Mouse (Mus musculus): Measurements from ENCODE around the gene Nckap5. TPM values are rescaled to one million over a fixed set of nuclear protein-coding genes. Genes with fewer than 3 reads are reported as not detected.

The Nckap5 gene
- total RNA-seq, 2 experiments from 2014 or later, result 8.1 to 9.4 TPM

GRCm38 (mm10) chr1:126660098-126660999 is 170.2 kb downstream of the Nckap5 start:
- intact Hi-C loops (cut with DNase I), result no loop called here

GRCm38 (mm10) chr1:126658731-126659130 is 171.9 kb downstream of the Nckap5 start:
- DNase-seq (ENCODE audit: extremely low spot score in 1 of 2, low spot score in 2 of 2), result no peak
- intact Hi-C loops (cut with DNase I), result no loop called here

More at GRCm38 (mm10) chr1:126660098-126660999, 170.2 kb downstream of the Nckap5 start:
- peak in 1 of 2 experiments; percentile 28 for DNase-seq (ENCODE audit: extremely low spot score in 1 of 2, low spot score in 2 of 2)

GRCm38 (mm10) chr1:126656246-126656645 is 174.4 kb downstream of the Nckap5 start:
- DNase-seq (ENCODE audit: extremely low spot score in 1 of 2, low spot score in 2 of 2), result peak; percentile 23 to 74
- intact Hi-C loops (cut with DNase I), result no loop called here

- intact Hi-C loops (cut with DNase I), result no loop called here
- no peak for DNase-seq (ENCODE audit: extremely low spot score in 1 of 2, low spot score in 2 of 2)
Measured at GRCm38 (mm10) chr1:126652085-126652484, 178.5 kb downstream of the Nckap5 start.

- intact Hi-C loops (cut with DNase I), result no loop called here
- no peak for DNase-seq (ENCODE audit: extremely low spot score in 1 of 2, low spot score in 2 of 2)
Measured at GRCm38 (mm10) chr1:126650806-126651205, 179.8 kb downstream of the Nckap5 start.

GRCm38 (mm10) chr1:126642751-126643150 is 187.8 kb downstream of the Nckap5 start:
- DNase-seq (ENCODE audit: extremely low spot score in 1 of 2, low spot score in 2 of 2), result no peak

GRCm38 (mm10) chr1:126639463-126639862 is 191.1 kb downstream of the Nckap5 start:
- DNase-seq (ENCODE audit: extremely low spot score in 1 of 2, low spot score in 2 of 2), result no peak
- intact Hi-C loops (cut with DNase I), result no loop called here

More at GRCm38 (mm10) chr1:126642751-126643150, 187.8 kb downstream of the Nckap5 start:
- intact Hi-C loops (cut with DNase I), result no loop called here

GRCm38 (mm10) chr1:126637515-126637914 is 193.1 kb downstream of the Nckap5 start:
- intact Hi-C loops (cut with DNase I), result no loop called here
- DNase-seq (ENCODE audit: extremely low spot score in 1 of 2, low spot score in 2 of 2), result no peak

GRCm38 (mm10) chr1:126626206-126626605 is 204.4 kb downstream of the Nckap5 start:
- DNase-seq (ENCODE audit: extremely low spot score in 1 of 2, low spot score in 2 of 2), result no peak
- intact Hi-C loops (cut with DNase I), result no loop called here

- DNase-seq (ENCODE audit: extremely low spot score in 1 of 2, low spot score in 2 of 2), result no peak
Measured at GRCm38 (mm10) chr1:126622036-126622435, 208.6 kb downstream of the Nckap5 start.

GRCm38 (mm10) chr1:126617464-126618041 is 213.0 kb downstream of the Nckap5 start:
- no peak for DNase-seq (ENCODE audit: extremely low spot score in 1 of 2, low spot score in 2 of 2)

More at GRCm38 (mm10) chr1:126622036-126622435, 208.6 kb downstream of the Nckap5 start:
- intact Hi-C loops (cut with DNase I), result no loop called here

GRCm38 (mm10) chr1:126616964-126617363 is 213.6 kb downstream of the Nckap5 start:
- DNase-seq (ENCODE audit: extremely low spot score in 1 of 2, low spot score in 2 of 2), result no peak
- intact Hi-C loops (cut with DNase I), result no loop called here

More at GRCm38 (mm10) chr1:126617464-126618041, 213.0 kb downstream of the Nckap5 start:
- intact Hi-C loops (cut with DNase I), result no loop called here

- intact Hi-C loops (cut with DNase I), result no loop called here
Measured at GRCm38 (mm10) chr1:126612916-126613315, 217.7 kb downstream of the Nckap5 start.

GRCm38 (mm10) chr1:126608586-126608985 is 222.0 kb downstream of the Nckap5 start:
- no peak for DNase-seq (ENCODE audit: extremely low spot score in 1 of 2, low spot score in 2 of 2)
- intact Hi-C loops (cut with DNase I), result no loop called here

More at GRCm38 (mm10) chr1:126612916-126613315, 217.7 kb downstream of the Nckap5 start:
- DNase-seq (ENCODE audit: extremely low spot score in 1 of 2, low spot score in 2 of 2), result no peak

- intact Hi-C loops (cut with DNase I), result no loop called here
- DNase-seq (ENCODE audit: extremely low spot score in 1 of 2, low spot score in 2 of 2), result no peak
Measured at GRCm38 (mm10) chr1:126606189-126607080, 224.2 kb downstream of the Nckap5 start.

GRCm38 (mm10) chr1:126604551-126604950 is 226.0 kb downstream of the Nckap5 start:
- intact Hi-C loops (cut with DNase I), result no loop called here
- DNase-seq (ENCODE audit: extremely low spot score in 1 of 2, low spot score in 2 of 2), result no peak

GRCm38 (mm10) chr1:126603771-126604515 is 226.7 kb downstream of the Nckap5 start:
- no peak for DNase-seq (ENCODE audit: extremely low spot score in 1 of 2, low spot score in 2 of 2)
- intact Hi-C loops (cut with DNase I), result no loop called here

GRCm38 (mm10) chr1:126600596-126600995 is 230.0 kb downstream of the Nckap5 start:
- no peak for DNase-seq (ENCODE audit: extremely low spot score in 1 of 2, low spot score in 2 of 2)
- intact Hi-C loops (cut with DNase I), result no loop called here
